Mouse (Mus musculus): ENCODE data around the gene March6.

March6 gene

GRCm38 (mm10) chr15:31542013-31542958 is 11.4 kb upstream of the March6 start:
- no peak for DNase-seq (ENCODE audit: low spot score)

GRCm38 (mm10) chr15:31540513-31540802 is 9.6 kb upstream of the March6 start:
- no peak for DNase-seq (ENCODE audit: low spot score)

GRCm38 (mm10) chr15:31539643-31540512 is 9.0 kb upstream of the March6 start:
- DNase-seq (ENCODE audit: low spot score): no peak

- no peak for DNase-seq (ENCODE audit: low spot score)
Observed at GRCm38 (mm10) chr15:31538346-31538745, 7.5 kb upstream of the March6 start.

GRCm38 (mm10) chr15:31537706-31538105 is 6.9 kb upstream of the March6 start:
- no peak for DNase-seq (ENCODE audit: low spot score)

- peak; percentile 70 for DNase-seq (ENCODE audit: low spot score)
Observed at GRCm38 (mm10) chr15:31536051-31536737, 5.3 kb upstream of the March6 start.

GRCm38 (mm10) chr15:31535259-31535855 is 4.5 kb upstream of the March6 start:
- no peak for DNase-seq (ENCODE audit: low spot score)

GRCm38 (mm10) chr15:31534421-31535258 is 3.8 kb upstream of the March6 start:
- no peak for DNase-seq (ENCODE audit: low spot score)

GRCm38 (mm10) chr15:31533529-31533928 is 2.7 kb upstream of the March6 start:
- no peak for DNase-seq (ENCODE audit: low spot score)

- no peak for DNase-seq (ENCODE audit: low spot score)
Observed at GRCm38 (mm10) chr15:31532331-31533021, 1.6 kb upstream of the March6 start.

- no peak for DNase-seq (ENCODE audit: low spot score)
Observed at GRCm38 (mm10) chr15:31531446-31532330, 835 bp upstream of the March6 start.

- DNase-seq (ENCODE audit: low spot score): peak; percentile 37
Observed at GRCm38 (mm10) chr15:31529811-31530658, 818 bp downstream of the March6 start.

GRCm38 (mm10) chr15:31529103-31529502 is 1.8 kb downstream of the March6 start:
- DNase-seq (ENCODE audit: low spot score): no peak

GRCm38 (mm10) chr15:31528477-31528876 is 2.4 kb downstream of the March6 start:
- no peak for DNase-seq (ENCODE audit: low spot score)

- no peak for DNase-seq (ENCODE audit: low spot score)
Observed at GRCm38 (mm10) chr15:31526463-31526862, 4.4 kb downstream of the March6 start.

GRCm38 (mm10) chr15:31519000-31519399 is 11.9 kb downstream of the March6 start:
- no peak for DNase-seq (ENCODE audit: low spot score)

GRCm38 (mm10) chr15:31518371-31518770 is 12.5 kb downstream of the March6 start:
- DNase-seq (ENCODE audit: low spot score): no peak

GRCm38 (mm10) chr15:31517186-31517585 is 13.7 kb downstream of the March6 start:
- DNase-seq (ENCODE audit: low spot score): no peak

Measured in layer of hippocampus, adult 11-12 months (tissue).